Mouse (Mus musculus): Measurements from ENCODE around the gene Rbpms2. TPM values are rescaled to one million over a fixed set of nuclear protein-coding genes. Genes with fewer than 3 reads are reported as not detected.
"Not testable (repeated sequence)": the region's sequence is repeated elsewhere in the genome, so short reads cannot be mapped to it uniquely, and the experiment has no call there.

The Rbpms2 gene
- polyA plus RNA-seq, 1 experiment from 2014 or later, result 3.1 TPM

DNA sequence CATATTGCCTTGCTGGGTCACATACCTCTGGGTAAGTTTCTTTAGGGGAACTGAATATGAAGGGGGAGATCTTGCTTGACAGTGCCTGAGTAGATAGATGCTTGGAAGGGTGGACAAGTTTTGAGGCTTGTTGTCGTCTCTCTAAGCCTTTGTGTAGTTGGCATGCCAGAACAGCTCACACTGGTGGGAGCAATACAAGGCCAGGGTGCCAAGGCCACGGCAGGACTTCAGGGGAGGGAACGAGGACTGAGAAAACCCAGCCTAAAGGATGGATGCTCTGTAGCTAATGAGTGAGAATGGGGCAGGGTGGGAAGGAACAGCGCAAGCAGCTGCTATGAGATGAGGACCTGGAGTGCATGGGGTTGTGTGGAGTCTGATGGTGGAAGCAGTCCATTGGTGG lies 15.5 kb downstream of the Rbpms2 start:
- no peak overlapping the region for H3K4me2 ChIP-seq
- no peak overlapping the region for H3K27ac ChIP-seq (replicated peaks)
- H3K36me3 ChIP-seq, result no peaks in the 10 kb centered on the region
- ATAC-seq (ENCODE audit: low FRiP score), result no peak
- no peaks in the 10 kb centered on the region for H3K27me3 ChIP-seq (replicated peaks)
- H3K9ac ChIP-seq (replicated peaks), result no peak overlapping the region
- H3K4me1 ChIP-seq, result 0 out of 2 replicates have a peak, but pooled peaks cover 4% of the 10 kb centered on the region
- WGBS, result 92% methylated on average over 4 of the region's 4 CpGs
- no peak overlapping the region for H3K4me3 ChIP-seq (replicated peaks)
- H3K9me3 ChIP-seq (replicated peaks), result no peaks in the 10 kb centered on the region

DNA sequence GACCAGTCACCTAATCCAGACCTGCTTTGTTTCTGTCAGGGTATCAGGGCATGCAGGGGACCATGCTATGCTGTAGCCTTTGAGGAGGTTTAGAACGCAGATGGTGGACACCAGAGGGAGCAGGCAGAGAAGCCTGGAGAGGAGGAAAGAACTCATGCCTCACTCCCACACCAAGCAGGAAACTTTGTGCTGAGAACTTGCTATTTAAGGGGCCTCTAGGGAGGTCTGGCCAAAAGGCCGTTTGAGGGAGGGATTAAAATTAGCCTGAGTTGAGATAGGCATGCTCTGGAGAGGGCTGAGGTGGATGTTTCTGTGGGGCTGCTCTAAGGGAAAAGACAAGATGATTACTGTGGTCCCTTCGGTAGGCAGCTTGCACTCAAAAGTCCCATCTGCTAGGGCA lies 16.5 kb downstream of the Rbpms2 start:
- no peak overlapping the region for H3K4me3 ChIP-seq (replicated peaks)
- ATAC-seq (ENCODE audit: low FRiP score), result no peak
- no peaks in the 10 kb centered on the region for H3K36me3 ChIP-seq
- H3K9ac ChIP-seq (replicated peaks), result no peak overlapping the region
- no peak overlapping the region for H3K27ac ChIP-seq (replicated peaks)
- H3K27me3 ChIP-seq (replicated peaks), result no peaks in the 10 kb centered on the region
- no peak overlapping the region for H3K4me2 ChIP-seq
- 0 out of 2 replicates have a peak, but pooled peaks cover 2% of the 10 kb centered on the region for H3K4me1 ChIP-seq
- 66% methylated on average over 3 of the region's 3 CpGs for WGBS
- H3K9me3 ChIP-seq (replicated peaks), result no peaks in the 10 kb centered on the region

- Histone ChIP-seq H3K9me3 (replicated peaks) (no peaks in the 10 kb centered on the region), H3K27ac (replicated peaks) (no peak overlapping the region), H3K4me2 (no peak overlapping the region), H3K9ac (replicated peaks) (no peak overlapping the region), H3K36me3 (no peaks in the 10 kb centered on the region), H3K4me1 (no peaks in the 10 kb centered on the region), H3K27me3 (replicated peaks) (no peaks in the 10 kb centered on the region), H3K4me3 (replicated peaks) (no peak overlapping the region)
- no peak for ATAC-seq (ENCODE audit: low FRiP score)
- WGBS, result 95% methylated on average over 2 of the region's 2 CpGs
Measured at GRCm38 (mm10) chr9:65646782-65647181, 17.3 kb downstream of the Rbpms2 start.

DNA sequence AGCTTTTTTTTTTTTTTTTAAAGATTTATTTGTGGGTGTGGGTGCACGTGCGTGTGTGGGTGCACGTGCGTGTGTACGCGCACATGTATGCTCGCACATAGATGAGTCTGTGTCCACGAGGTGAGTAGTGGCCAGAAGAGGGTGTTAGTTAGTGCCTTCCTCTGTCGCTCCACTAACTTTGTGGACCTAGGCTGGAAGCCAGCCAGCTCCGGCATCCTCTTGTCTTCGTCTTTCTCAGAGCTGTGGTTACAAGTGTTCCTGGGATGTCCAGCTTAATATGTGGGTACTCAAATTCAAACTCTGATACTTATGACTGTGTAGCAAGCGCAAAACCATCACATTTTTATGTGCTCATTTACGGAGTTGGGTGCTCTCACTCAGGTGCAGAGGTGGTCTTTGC lies 19.3 kb downstream of the Rbpms2 start:
- H3K4me3 ChIP-seq (replicated peaks), result no peak overlapping the region
- H3K27ac ChIP-seq (replicated peaks), result no peak overlapping the region
- no peaks in the 10 kb centered on the region for H3K36me3 ChIP-seq
- H3K9me3 ChIP-seq (replicated peaks), result no peaks in the 10 kb centered on the region
- no peak for ATAC-seq (ENCODE audit: low FRiP score)
- 88% methylated on average over 13 of the region's 13 CpGs for WGBS
- H3K9ac ChIP-seq (replicated peaks), result no peak overlapping the region
- no peaks in the 10 kb centered on the region for H3K4me1 ChIP-seq
- no peaks in the 10 kb centered on the region for H3K27me3 ChIP-seq (replicated peaks)
- H3K4me2 ChIP-seq, result no peak overlapping the region

DNA sequence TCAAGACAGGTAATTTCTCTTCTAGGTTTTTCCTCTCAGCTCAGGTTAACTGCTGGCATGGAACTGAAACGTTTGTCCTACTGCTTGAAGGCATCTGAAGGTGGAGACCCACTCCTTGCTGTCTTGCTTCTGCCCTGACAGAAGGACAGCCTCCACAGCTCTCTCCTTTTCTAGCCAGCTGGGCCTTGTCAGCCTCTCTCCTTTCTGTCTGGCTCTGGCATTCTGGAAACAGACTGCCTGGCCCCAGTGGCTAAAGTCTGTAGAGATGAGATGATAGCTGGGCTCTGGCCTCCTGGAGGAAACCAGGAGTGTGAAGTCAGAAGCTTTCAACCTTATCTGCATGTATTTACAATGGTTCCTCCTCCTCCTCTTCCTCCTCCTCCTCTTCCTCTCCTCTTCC lies 20.5 kb downstream of the Rbpms2 start:
- ATAC-seq (ENCODE audit: low FRiP score), result no peak
- no peaks in the 10 kb centered on the region for H3K36me3 ChIP-seq
- no peak overlapping the region for H3K4me2 ChIP-seq
- WGBS, result 68% methylated on average over 1 of the region's 1 CpGs
- H3K4me3 ChIP-seq (replicated peaks), result no peak overlapping the region
- no peaks in the 10 kb centered on the region for H3K27me3 ChIP-seq (replicated peaks)
- no peak overlapping the region for H3K9ac ChIP-seq (replicated peaks)
- H3K4me1 ChIP-seq, result no peaks in the 10 kb centered on the region
- no peaks in the 10 kb centered on the region for H3K9me3 ChIP-seq (replicated peaks)
- H3K27ac ChIP-seq (replicated peaks), result no peak overlapping the region

GRCm38 (mm10) chr9:65651957-65652356 lies 22.5 kb downstream of the Rbpms2 start:
- H3K9ac ChIP-seq (replicated peaks); H3K4me2 ChIP-seq; H3K36me3 ChIP-seq; H3K4me3 ChIP-seq (replicated peaks); H3K4me1 ChIP-seq; H3K27ac ChIP-seq (replicated peaks); H3K27me3 ChIP-seq (replicated peaks); ATAC-seq (ENCODE audit: low FRiP score); H3K9me3 ChIP-seq (replicated peaks): not testable (repeated sequence)
- WGBS, result 90% methylated on average over 1 of the region's 1 CpGs

DNA sequence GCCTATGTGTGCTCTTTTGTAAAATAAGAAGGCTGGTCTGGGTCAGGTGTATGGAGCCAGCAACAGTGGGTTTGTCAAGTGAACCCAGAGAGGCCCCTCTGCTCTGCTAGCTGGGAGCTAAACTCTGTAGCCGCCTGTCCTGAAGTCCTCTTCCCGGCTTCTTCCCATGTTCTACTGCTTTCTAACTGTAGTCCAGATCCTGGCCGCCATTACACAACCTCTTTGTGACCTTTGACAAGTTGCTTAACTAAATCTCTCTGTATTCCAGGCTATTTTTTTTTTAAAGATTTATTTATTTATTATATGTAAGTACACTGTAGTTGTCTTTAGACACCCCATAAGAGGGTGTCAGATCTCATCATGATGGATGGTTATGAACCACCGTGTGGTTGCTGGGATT lies 24.3 kb downstream of the Rbpms2 start:
- 92% methylated on average over 4 of the region's 4 CpGs for WGBS

DNA sequence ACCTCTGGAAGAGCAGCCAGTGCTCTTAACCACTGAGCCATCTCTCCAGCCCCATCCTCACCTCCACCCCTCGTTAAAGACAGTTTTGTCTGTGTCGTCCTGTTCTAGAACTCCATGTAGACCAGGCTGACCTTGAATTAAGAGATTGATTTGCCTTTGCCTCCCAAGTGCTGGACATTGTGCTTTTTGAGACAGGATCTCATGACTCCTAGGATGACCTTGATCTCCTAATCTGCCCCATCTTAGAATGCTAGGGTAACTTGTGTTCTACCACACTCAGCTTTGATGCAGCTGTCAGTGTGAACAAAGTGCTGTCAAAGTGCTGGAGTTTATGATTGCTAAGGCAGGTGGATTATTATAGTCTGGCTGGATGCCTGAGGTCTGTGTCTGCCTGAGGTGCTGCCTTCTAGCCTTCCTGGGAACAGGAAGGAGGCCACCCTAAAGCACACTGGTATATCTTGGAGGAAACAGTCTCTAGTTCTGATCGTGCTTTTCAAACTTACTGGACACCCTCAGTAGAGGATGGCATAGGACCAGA lies 25.3 kb downstream of the Rbpms2 start:
- no peak for ATAC-seq (ENCODE audit: low FRiP score)
- H3K4me1 ChIP-seq, result no peaks in the 10 kb centered on the region
- 88% methylated on average over 3 of the region's 3 CpGs for WGBS

More for the DNA sequence above, 24.3 kb downstream of the Rbpms2 start:
- Histone ChIP-seq H3K36me3 (no peaks in the 10 kb centered on the region), H3K27me3 (replicated peaks) (no peaks in the 10 kb centered on the region), H3K9ac (replicated peaks) (no peak overlapping the region), H3K27ac (replicated peaks) (no peak overlapping the region), H3K4me2 (no peak overlapping the region), H3K9me3 (replicated peaks) (no peaks in the 10 kb centered on the region), H3K4me1 (no peaks in the 10 kb centered on the region), H3K4me3 (replicated peaks) (no peak overlapping the region)
- ATAC-seq (ENCODE audit: low FRiP score), result no peak

GRCm38 (mm10) chr9:65655540-65655939 lies 26.1 kb downstream of the Rbpms2 start:
- no peak overlapping the region for H3K9ac ChIP-seq (replicated peaks)
- H3K27me3 ChIP-seq (replicated peaks), result no peaks in the 10 kb centered on the region
- no peak overlapping the region for H3K4me2 ChIP-seq
- ATAC-seq (ENCODE audit: low FRiP score), result no peak
- no peaks in the 10 kb centered on the region for H3K4me1 ChIP-seq
- 89% methylated on average over 8 of the region's 8 CpGs for WGBS
- H3K36me3 ChIP-seq, result no peaks in the 10 kb centered on the region
- H3K4me3 ChIP-seq (replicated peaks), result no peak overlapping the region
- no peak overlapping the region for H3K27ac ChIP-seq (replicated peaks)
- H3K9me3 ChIP-seq (replicated peaks), result no peaks in the 10 kb centered on the region

More for the DNA sequence above, 25.3 kb downstream of the Rbpms2 start:
- Histone ChIP-seq H3K4me2 (no peak overlapping the region), H3K9me3 (replicated peaks) (no peaks in the 10 kb centered on the region), H3K27ac (replicated peaks) (no peak overlapping the region), H3K36me3 (no peaks in the 10 kb centered on the region), H3K9ac (replicated peaks) (no peak overlapping the region), H3K4me3 (replicated peaks) (no peak overlapping the region), H3K27me3 (replicated peaks) (no peaks in the 10 kb centered on the region)

DNA sequence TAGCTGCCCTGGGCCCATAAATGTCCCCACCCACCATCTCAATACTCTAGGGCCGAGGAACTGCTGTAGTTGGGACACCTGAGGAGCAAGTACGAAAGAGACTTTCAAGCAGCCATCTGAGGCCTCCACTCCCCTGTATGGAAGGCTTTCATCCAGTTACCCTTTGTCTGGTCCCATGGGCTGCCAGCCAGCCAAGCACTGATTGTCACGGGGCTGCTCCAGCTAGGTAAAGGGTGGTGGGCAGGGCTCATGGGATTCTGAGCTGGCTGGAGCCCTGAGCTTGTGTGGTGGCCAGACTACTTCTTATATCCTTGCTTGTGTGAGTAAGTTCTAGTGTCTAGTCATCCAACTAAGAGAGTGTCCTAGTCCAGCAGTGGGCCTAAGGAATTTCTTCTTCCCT lies 27.8 kb downstream of the Rbpms2 start:
- H3K36me3 ChIP-seq, result no peaks in the 10 kb centered on the region
- ATAC-seq (ENCODE audit: low FRiP score), result no peak
- no peak overlapping the region for H3K27ac ChIP-seq (replicated peaks)
- no peaks in the 10 kb centered on the region for H3K4me1 ChIP-seq
- no peak overlapping the region for H3K9ac ChIP-seq (replicated peaks)
- H3K4me2 ChIP-seq, result no peak overlapping the region
- no peaks in the 10 kb centered on the region for H3K27me3 ChIP-seq (replicated peaks)
- no peaks in the 10 kb centered on the region for H3K9me3 ChIP-seq (replicated peaks)
- 74% methylated on average over 3 of the region's 3 CpGs for WGBS
- H3K4me3 ChIP-seq (replicated peaks), result no peak overlapping the region

DNA sequence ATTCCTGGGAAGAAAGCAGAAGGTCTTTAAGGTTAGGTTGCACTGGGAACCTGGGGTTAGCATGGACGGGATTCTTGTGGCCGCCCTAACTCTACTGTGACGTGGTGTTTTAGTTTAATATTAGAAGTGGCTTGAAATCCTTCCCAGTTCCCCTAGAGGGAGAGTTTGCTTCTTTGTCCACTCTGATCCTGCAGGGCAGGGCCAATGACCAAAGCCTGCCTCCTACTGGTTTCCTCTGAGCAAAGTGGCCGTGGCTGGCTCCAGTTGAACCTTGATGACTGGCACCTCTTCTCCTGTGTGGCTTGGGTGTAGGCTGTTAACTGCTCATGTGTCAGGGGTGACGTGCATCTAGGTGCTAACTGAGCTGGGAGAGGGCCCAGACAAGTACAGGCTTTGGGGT lies 31.6 kb downstream of the Rbpms2 start:
- ATAC-seq (ENCODE audit: low FRiP score), result no peak
- Histone ChIP-seq H3K9ac (replicated peaks) (no peak overlapping the region), H3K36me3 (no peaks in the 10 kb centered on the region), H3K4me1 (no peaks in the 10 kb centered on the region), H3K4me3 (replicated peaks) (no peak overlapping the region), H3K27me3 (replicated peaks) (no peaks in the 10 kb centered on the region), H3K9me3 (replicated peaks) (no peaks in the 10 kb centered on the region), H3K4me2 (no peak overlapping the region), H3K27ac (replicated peaks) (no peak overlapping the region)
- WGBS, result 71% methylated on average over 5 of the region's 5 CpGs

DNA sequence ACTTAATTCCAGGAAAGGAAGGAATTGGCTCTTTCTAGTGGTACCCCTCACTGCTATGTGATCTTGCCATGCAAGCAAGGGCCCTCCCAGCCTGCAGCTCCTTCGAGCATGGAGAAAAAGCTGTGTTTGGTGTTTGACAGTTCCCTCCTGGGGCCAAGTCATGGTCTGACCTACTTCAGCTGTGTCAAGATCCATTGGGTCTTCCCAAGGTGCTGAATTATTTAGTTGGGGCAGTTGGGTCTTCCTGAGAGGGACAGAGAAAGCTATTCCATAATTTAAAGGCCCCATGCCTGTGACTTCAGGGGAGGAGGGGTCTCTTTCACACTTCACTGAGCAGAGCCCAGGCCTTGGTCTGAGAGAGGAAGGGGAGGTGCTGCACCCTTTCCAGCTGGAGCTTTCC lies 32.0 kb downstream of the Rbpms2 start:
- no peak for ATAC-seq (ENCODE audit: low FRiP score)
- no peak overlapping the region for H3K9ac ChIP-seq (replicated peaks)
- H3K4me2 ChIP-seq, result no peak overlapping the region
- WGBS, result 68% methylated on average over 1 of the region's 1 CpGs
- no peak overlapping the region for H3K4me3 ChIP-seq (replicated peaks)
- H3K36me3 ChIP-seq, result no peaks in the 10 kb centered on the region
- no peaks in the 10 kb centered on the region for H3K4me1 ChIP-seq
- H3K9me3 ChIP-seq (replicated peaks), result no peaks in the 10 kb centered on the region
- H3K27ac ChIP-seq (replicated peaks), result no peak overlapping the region
- no peaks in the 10 kb centered on the region for H3K27me3 ChIP-seq (replicated peaks)

DNA sequence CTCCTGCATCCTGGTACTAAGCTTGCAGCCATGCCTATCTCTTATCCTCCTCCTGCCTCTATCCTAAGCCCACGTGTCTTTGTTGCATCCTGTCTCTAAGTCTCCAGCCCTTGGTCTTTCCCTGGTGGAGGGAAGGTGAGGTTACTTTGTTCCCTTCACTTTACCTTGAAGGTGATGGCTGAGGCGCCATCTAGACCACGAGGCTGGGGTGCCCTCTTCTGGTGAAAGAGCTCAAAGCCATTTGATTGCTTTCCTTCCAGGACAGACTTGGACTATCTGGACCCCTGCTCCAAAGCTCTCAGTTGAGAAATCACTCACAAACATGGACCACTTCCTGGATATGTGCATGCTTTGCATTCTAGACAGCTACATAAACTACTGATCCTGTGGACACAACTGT lies 34.7 kb downstream of the Rbpms2 start:
- WGBS, result 4% methylated on average over 3 of the region's 3 CpGs
- H3K4me2 ChIP-seq, result no peak overlapping the region
- ATAC-seq (ENCODE audit: low FRiP score), result no peak

More for the DNA sequence above, 34.7 kb downstream of the Rbpms2 start:
- Histone ChIP-seq H3K27ac (replicated peaks) (no peak overlapping the region), H3K36me3 (no peaks in the 10 kb centered on the region), H3K9me3 (replicated peaks) (no peaks in the 10 kb centered on the region), H3K4me1 (no peaks in the 10 kb centered on the region), H3K9ac (replicated peaks) (no peak overlapping the region), H3K27me3 (replicated peaks) (no peaks in the 10 kb centered on the region), H3K4me3 (replicated peaks) (no peak overlapping the region)
